Mouse (Mus musculus) G1E (cell line): ENCODE results near the gene 6030458C11Rik. TPM values are rescaled to one million over a fixed set of nuclear protein-coding genes. Genes with fewer than 3 reads are reported as not detected.

Experiments used
- ATAC-seq: 2 replicates; pipeline ENCODE4 v1.8.0; 2016; ENCODE audit warnings: mild to moderate bottlenecking; ENCODE audit not compliant: insufficient number of reproducible peaks, poor library complexity, low FRiP score, severe bottlenecking; ENCODE audit errors: extremely low read depth
- DNase-seq: peaks from one replicate; pipeline ENCODE4 v3.0.0; 2012; ENCODE audit warnings: low spot score
- H3K27me3 ChIP-seq: 2 replicates; pipeline ENCODE4 v1.6.1; 2012; ENCODE audit warnings: mild to moderate bottlenecking, low read length, inconsistent platforms; ENCODE audit not compliant: insufficient read depth
- H3K36me3 ChIP-seq: replicated peaks from 2 replicates; pipeline ENCODE3; 2012; ENCODE audit warnings: mild to moderate bottlenecking, inconsistent platforms
- H3K4me1 ChIP-seq: 2 replicates; pipeline ENCODE4 v1.6.1; 2012; ENCODE audit warnings: low read depth, low read length, inconsistent platforms, mixed read lengths; ENCODE audit not compliant: insufficient read depth
- H3K4me3 ChIP-seq: 2 replicates; pipeline ENCODE4 v1.5.1; 2012; ENCODE audit warnings: low read depth, mild to moderate bottlenecking, inconsistent platforms, low read length, moderate library complexity, mixed read lengths
- H3K9me3 ChIP-seq: replicated peaks from 2 replicates; pipeline ENCODE4 v1.6.1; 2012; ENCODE audit warnings: inconsistent platforms
- CTCF ChIP-seq: IDR thresholded peaks from 2 replicates; pipeline ENCODE4 v1.5.1; 2012; ENCODE audit warnings: low read depth, low read length, inconsistent platforms, mixed read lengths
- GATA1 ChIP-seq: IDR thresholded peaks from 2 replicates; pipeline ENCODE4 v1.6.1; 2012; ENCODE audit warnings: borderline replicate concordance, low read length, inconsistent platforms, mixed read lengths
- GATA2 ChIP-seq: IDR thresholded peaks from 2 replicates; pipeline ENCODE4 v1.6.1; 2012; ENCODE audit warnings: low read depth, low read length, inconsistent platforms, borderline replicate concordance
- POLR2AphosphoS5 ChIP-seq: IDR thresholded peaks from 2 replicates; pipeline ENCODE4 v1.6.1; 2012; ENCODE audit warnings: low read depth, low read length, inconsistent platforms; ENCODE audit not compliant: insufficient replicate concordance
- TAL1 ChIP-seq: conservative IDR thresholded peaks from 2 replicates; pipeline ENCODE4 v1.6.1; 2012; ENCODE audit warnings: low read depth, low read length, inconsistent platforms, mixed read lengths
- polyA plus RNA-seq: library from polyadenylated mRNA; stranded (reverse); fragments of >175 nt; gene quantifications from 2 replicates; pipeline ENCODE4 v1.2.3, GENCODE M21; 2012
- total RNA-seq, 2 experiments: library from RNA; stranded (forward) in 1 of 2; stranded (reverse) in 1 of 2; fragments of 200-1000 nt in 1 of 2; fragments of >200 nt in 1 of 2; fragmentation: Nextera tagmentation in 1 of 2; gene quantifications; 2 replicates each; pipeline ENCODE4 v1.2.3; 2014 to 2017

The 6030458C11Rik gene
- total and polyA plus RNA-seq, 3 experiments = 16.7 to 67.4 (median 57.8) TPM

DNA sequence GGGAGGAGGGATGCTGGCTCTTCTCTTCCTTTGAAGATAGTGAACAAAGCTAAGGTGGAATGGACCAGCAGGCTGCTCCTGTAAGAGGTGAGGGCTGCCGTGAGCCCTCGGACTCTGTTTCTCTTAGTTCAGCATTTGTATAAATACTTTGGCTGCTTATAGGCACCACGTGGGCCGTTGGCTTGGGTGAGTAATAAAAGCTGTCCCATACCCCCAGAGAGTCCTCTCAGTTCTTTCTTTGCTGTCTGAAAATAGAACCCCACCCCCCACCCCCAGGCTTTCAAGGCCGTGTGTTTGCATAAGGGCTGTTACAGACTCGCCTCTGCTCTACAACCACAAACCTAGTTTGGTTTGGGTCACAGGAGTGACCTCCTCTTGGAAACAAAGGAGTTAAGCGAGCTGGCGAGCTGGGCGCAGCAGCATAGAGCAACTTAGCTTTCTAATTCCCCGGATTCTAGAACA, 35.0 kb downstream of the 6030458C11Rik start:
- ATAC-seq = no peak
- H3K4me1 ChIP-seq = peaks cover 6% of the 10 kb centered on the region; the same call in 1 of the 2 replicates
- H3K4me3 ChIP-seq = no peak overlapping the region
- H3K36me3 ChIP-seq = no peaks in the 10 kb centered on the region
- no peak for DNase-seq
- TF ChIP-seq GATA1 (no peak), GATA2 (no peak), POLR2AphosphoS5 (no peak)
- H3K9me3 ChIP-seq = no peaks in the 10 kb centered on the region
- no peaks in the 10 kb centered on the region for H3K27me3 ChIP-seq

DNA sequence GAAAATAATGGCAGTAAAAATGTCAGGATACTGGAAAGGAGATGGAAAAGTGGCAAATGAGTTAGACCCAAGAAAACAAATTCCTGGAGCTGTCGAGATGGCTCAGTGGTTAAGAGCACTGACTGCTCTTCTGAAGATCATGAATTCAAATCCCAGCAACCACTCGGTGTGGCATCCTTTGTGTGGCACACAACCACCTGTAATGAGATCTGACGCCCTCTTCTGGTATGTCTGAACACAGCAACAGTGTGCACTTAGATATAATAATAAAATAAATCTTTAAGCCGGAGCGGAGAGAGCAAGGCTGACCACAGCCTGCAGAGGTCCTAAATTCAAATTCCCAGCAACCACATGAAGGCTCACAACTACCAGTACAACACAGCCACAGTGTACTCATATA, 35.9 kb downstream of the 6030458C11Rik start:
- H3K4me3 ChIP-seq = no peak overlapping the region
- H3K4me1 ChIP-seq = peaks cover 6% of the 10 kb centered on the region; the same call in 1 of the 2 replicates
- no peaks in the 10 kb centered on the region for H3K36me3 ChIP-seq
- no peaks in the 10 kb centered on the region for H3K9me3 ChIP-seq
- ATAC-seq (no peak), DNase-seq (no peak)
- no peak for TF ChIP-seq TAL1
- no peak for TF ChIP-seq POLR2AphosphoS5
- no peak for TF ChIP-seq CTCF
- no peak for TF ChIP-seq GATA1
- no peak for TF ChIP-seq GATA2
- no peaks in the 10 kb centered on the region for H3K27me3 ChIP-seq

DNA sequence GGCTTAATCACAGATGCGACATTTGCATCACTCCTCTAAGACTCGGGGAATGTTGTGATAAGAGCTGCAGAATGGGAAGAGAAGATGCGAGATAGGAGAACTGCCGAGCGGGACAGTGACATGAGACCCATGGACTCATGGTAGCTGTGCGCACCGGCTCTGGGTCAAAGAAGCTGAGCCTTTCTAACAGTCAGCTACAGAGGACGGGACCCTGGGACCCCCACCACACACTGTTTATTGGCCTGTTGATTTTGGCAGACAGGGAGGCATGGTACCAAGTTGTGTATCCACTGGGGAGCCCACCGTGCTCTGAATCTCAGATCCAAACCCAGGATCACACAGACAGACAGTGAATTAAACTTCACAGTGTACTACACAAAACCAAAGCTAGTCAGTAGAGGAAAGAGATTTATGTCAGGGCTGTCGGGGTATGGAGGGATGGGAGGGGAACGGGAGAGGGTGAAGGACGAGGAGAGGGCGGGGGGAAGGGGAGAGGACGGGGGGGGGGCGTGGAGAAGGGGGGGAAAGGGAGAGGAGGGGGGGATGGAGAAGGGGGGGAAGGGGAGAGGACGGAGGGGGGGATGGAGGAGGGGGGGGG, 42.6 kb downstream of the 6030458C11Rik start:
- Histone ChIP-seq H3K9me3 (no peaks in the 10 kb centered on the region), H3K36me3 (no peaks in the 10 kb centered on the region), H3K4me1 (peaks cover 5% of the 10 kb centered on the region; the same call in 1 of the 2 replicates), H3K27me3 (peaks cover 4% of the 10 kb centered on the region), H3K4me3 (no peak overlapping the region)
- ATAC-seq (no peak), DNase-seq (no peak)
- TF ChIP-seq GATA1 = no peak
- no peak for TF ChIP-seq GATA2
- TF ChIP-seq TAL1 = no peak
- TF ChIP-seq CTCF = no peak
- TF ChIP-seq POLR2AphosphoS5 = no peak

DNA sequence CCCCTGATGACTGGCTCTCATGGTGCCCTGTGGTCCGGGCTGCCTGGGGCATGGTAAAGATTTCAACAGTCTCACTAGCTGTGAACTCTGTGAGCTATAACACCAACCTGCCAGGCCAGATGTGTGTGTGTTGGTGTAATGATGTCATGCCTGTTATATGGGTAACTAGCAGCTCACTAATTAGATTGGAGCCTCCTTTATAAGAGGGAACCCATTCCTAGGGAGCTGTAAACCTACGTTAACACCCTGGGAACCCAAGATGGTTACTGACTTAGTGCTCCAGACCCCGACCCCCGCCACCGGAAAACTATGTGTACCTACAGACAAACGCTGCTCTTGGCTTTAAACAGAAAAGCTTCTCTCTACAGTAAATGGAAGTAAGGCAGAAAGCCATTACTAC, 43.2 kb downstream of the 6030458C11Rik start:
- no peak for ATAC-seq

DNA sequence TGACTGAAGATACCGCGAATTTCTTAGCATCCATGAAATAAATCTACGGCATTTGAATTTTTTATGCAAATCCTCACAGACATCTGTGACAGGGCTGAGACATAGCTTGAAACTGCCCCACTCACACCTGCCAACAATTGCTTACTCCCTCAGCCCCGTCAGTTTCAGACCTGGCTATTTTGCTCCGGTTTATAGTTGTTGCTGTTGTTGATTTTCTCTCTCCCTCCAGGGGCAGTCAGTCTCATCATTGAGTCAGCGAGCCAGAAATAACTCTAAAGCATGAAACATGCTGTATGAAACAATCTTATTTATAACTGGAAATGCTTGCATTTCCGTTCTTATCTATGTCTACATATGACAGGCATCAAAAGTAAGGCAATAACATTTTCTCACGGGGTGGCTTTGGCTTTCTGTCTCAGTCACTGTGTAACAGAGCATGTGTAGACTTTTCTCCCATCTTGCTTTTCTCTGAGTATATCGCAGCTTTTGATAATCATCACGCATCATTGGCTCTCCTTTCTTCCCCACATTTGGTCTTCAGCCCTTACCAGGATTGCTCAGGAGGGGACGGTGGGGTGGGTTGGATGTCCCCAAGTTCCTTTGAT, 50.2 kb downstream of the 6030458C11Rik start:
- Histone ChIP-seq H3K4me1 (peaks cover 20% of the 10 kb centered on the region), H3K27me3 (no peaks in the 10 kb centered on the region; the same call in 1 of the 2 replicates), H3K9me3 (no peaks in the 10 kb centered on the region), H3K4me3 (no peak overlapping the region), H3K36me3 (no peaks in the 10 kb centered on the region)
- DNase-seq (no peak), ATAC-seq (no peak; the same call in 1 of the 2 replicates)
- no peak for TF ChIP-seq GATA1
- no peak for TF ChIP-seq GATA2
- no peak for TF ChIP-seq TAL1
- no peak for TF ChIP-seq POLR2AphosphoS5
- no peak for TF ChIP-seq CTCF

More for the DNA sequence above, 43.2 kb downstream of the 6030458C11Rik start:
- Histone ChIP-seq H3K36me3 (no peaks in the 10 kb centered on the region), H3K4me3 (no peak overlapping the region), H3K4me1 (peaks cover 5% of the 10 kb centered on the region; the same call in 1 of the 2 replicates), H3K9me3 (no peaks in the 10 kb centered on the region), H3K27me3 (peaks cover 4% of the 10 kb centered on the region)
- no peak for DNase-seq
- TF ChIP-seq CTCF (no peak), POLR2AphosphoS5 (no peak), TAL1 (no peak), GATA1 (no peak), GATA2 (no peak)

DNA sequence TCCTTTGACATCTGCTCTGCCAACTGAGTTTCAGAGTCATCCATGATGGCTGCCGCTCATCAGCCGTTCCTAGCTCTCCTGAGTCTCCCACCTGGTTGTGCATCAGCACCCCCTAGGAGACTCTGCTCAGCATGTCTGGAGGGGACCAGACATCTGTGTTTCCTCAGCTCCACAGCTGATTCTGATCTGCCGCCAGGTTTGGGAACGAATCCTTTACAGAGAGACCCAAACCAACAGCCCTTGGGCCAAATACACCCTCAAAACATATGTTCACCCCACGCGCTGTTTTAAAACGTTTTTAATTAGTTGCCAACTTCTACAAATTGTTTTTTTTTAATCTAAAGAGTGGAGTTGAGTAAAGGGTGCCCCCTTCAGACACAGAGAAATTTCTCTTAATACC, 53.5 kb downstream of the 6030458C11Rik start:
- no peaks in the 10 kb centered on the region for H3K36me3 ChIP-seq
- H3K4me3 ChIP-seq = no peak overlapping the region
- ATAC-seq (no peak), DNase-seq (no peak)
- TF ChIP-seq POLR2AphosphoS5 (no peak), TAL1 (no peak), GATA1 (no peak), GATA2 (no peak), CTCF (no peak)
- no peaks in the 10 kb centered on the region for H3K9me3 ChIP-seq
- H3K27me3 ChIP-seq = no peaks in the 10 kb centered on the region; the same call in 1 of the 2 replicates
- H3K4me1 ChIP-seq = peaks cover 40% of the 10 kb centered on the region
